Mouse (Mus musculus) A20 (cell line): ENCODE data around the gene Sdhaf4.
A peak's percentile ranks its signal among the peaks of the same experiment; 100 is the strongest.
"Not testable (repeated sequence)": the region's sequence is repeated elsewhere in the genome, so short reads cannot be mapped to it uniquely, and the experiment has no call there.

Source experiments
- DNase-seq: peaks from one replicate; pipeline ENCODE4 v3.0.0-alpha.2; 2011; ENCODE audit warnings: low read depth, low spot score

Sdhaf4 gene

GRCm38 (mm10) chr1:24005070-24005804 is at the start of gene Sdhaf4:
Gene Sdhaf4, minus strand, starts transcription at chr1:24005656.
- peak; percentile 92 for DNase-seq

- DNase-seq: peak; percentile 79
Measured at GRCm38 (mm10) chr1:24046730-24047510, 41.5 kb upstream of the Sdhaf4 start.

GRCm38 (mm10) chr1:24045627-24046026 is 40.2 kb upstream of the Sdhaf4 start:
- DNase-seq: peak; percentile 90

- peak; percentile 81 for DNase-seq
Measured at GRCm38 (mm10) chr1:24043007-24043406, 37.6 kb upstream of the Sdhaf4 start.

GRCm38 (mm10) chr1:24033759-24034423 is 28.4 kb upstream of the Sdhaf4 start:
- peak; percentile 44 for DNase-seq

- DNase-seq: no peak
Measured at GRCm38 (mm10) chr1:24010821-24011220, 5.4 kb upstream of the Sdhaf4 start.

GRCm38 (mm10) chr1:24010016-24010415 is 4.6 kb upstream of the Sdhaf4 start:
- DNase-seq: no peak

GRCm38 (mm10) chr1:24007621-24008020 is 2.2 kb upstream of the Sdhaf4 start:
- DNase-seq: no peak

GRCm38 (mm10) chr1:23999318-23999717 is 6.1 kb downstream of the Sdhaf4 start:
- no peak for DNase-seq

GRCm38 (mm10) chr1:23998866-23999265 is 6.6 kb downstream of the Sdhaf4 start:
- no peak for DNase-seq

- no peak for DNase-seq
Measured at GRCm38 (mm10) chr1:23998120-23998810, 7.2 kb downstream of the Sdhaf4 start.

GRCm38 (mm10) chr1:23997493-23997892 is 8.0 kb downstream of the Sdhaf4 start:
- no peak for DNase-seq

GRCm38 (mm10) chr1:23995420-23995819 is 10.0 kb downstream of the Sdhaf4 start:
- DNase-seq: no peak

GRCm38 (mm10) chr1:23983118-23983517 is 22.3 kb downstream of the Sdhaf4 start:
- DNase-seq: peak; percentile 72

GRCm38 (mm10) chr1:23978281-23978680 is 27.2 kb downstream of the Sdhaf4 start:
- DNase-seq: no peak

GRCm38 (mm10) chr1:23971159-23971558 is 34.3 kb downstream of the Sdhaf4 start:
- not testable (repeated sequence) for DNase-seq

GRCm38 (mm10) chr1:23968027-23968725 is 37.3 kb downstream of the Sdhaf4 start:
- DNase-seq: no peak

GRCm38 (mm10) chr1:23966226-23966625 is 39.2 kb downstream of the Sdhaf4 start:
- DNase-seq: no peak

GRCm38 (mm10) chr1:23959415-23959732 is 46.1 kb downstream of the Sdhaf4 start:
- no peak for DNase-seq

- no peak for DNase-seq
Measured at GRCm38 (mm10) chr1:23958668-23959414, 46.6 kb downstream of the Sdhaf4 start.

GRCm38 (mm10) chr1:23958101-23958500 is 47.4 kb downstream of the Sdhaf4 start:
- DNase-seq: no peak
